Mouse (Mus musculus) megakaryocyte, embryonic 14.5 days (primary cell): ENCODE data around the gene Itpr1.

Experiments used
- FLI1 ChIP-seq: IDR thresholded peaks from 2 replicates; pipeline ENCODE4 v1.6.1; 2012; ENCODE audit warnings: low read length, inconsistent platforms, mixed read lengths
- GATA1 ChIP-seq: IDR thresholded peaks from 3 replicates; pipeline ENCODE4 v1.6.1; 2012; ENCODE audit warnings: mixed read lengths, low read length, inconsistent platforms, borderline replicate concordance

- TF ChIP-seq FLI1 (no peak), GATA1 (no peak)
These were observed 154.5 kb downstream of the Itpr1 start for GRCm38 (mm10) chr6:108367412-108367811.
